Mouse (Mus musculus): Measurements from ENCODE around the gene Syt12. TPM values are rescaled to one million over a fixed set of nuclear protein-coding genes. Genes with fewer than 3 reads are reported as not detected.

Gene Syt12
- polyA plus RNA-seq, 1 experiment from 2014 or later: 0.41 TPM

DNA sequence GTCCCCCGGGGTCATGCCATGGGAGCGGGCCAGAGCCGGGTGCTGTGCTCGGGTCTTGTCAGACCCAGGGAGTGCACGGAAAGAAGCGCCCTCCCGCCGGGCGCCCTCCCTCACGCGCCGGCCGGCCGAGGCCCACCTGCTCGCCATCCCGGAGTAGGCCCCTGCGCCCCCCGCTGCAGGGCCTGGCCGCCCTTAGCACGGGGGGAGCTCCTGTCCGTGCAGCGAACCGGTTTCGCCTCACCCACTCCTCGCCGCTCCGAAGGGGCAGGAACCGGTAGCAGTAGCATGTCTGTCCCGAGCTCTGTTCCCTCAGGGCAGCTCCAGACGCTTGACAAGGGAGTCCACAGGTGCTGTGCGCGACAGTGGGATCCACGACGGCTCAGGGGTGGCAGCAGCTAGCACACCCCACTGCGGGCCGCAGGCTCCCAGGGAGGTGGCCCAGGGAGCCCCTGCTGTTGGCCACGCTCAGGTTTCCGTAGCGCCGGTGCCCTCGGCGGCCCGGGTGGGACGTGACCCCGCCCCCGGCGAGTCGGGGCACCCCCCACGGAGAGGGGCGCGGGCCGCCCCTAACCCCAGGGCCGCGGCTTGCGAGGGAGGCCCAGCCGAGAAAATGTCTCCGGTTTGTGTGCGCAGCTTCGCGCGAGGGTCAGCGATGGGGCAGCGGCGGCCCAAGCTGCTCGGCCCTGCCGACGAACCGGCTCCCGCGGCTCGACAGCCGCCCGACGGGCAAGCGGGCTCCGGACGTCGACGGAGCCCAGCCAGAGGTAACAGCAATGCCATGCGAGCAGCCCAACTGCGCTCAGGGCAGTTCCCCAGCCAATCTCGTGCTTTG lies 79.2 kb downstream of the Syt12 start, which contains the start of gene Kdm2a:
TSS of gene Kdm2a (minus strand) at position 488 of the 832 bp plus-strand sequence.
- H3K36me3 ChIP-seq (ENCODE audit: control insufficient read depth, insufficient read depth, low read length): peaks cover 3% of the 10 kb centered on the region; the same call in 1 of the 2 replicates
- 0 out of 2 replicates have a peak, but pooled peaks cover 7% of the 10 kb centered on the region for H3K4me1 ChIP-seq (ENCODE audit: control insufficient read depth, insufficient read depth, low read length)
- H3K4me2 ChIP-seq (replicated peaks; ENCODE audit: low read depth, low read length): peak within 1 kb of the TSS; percentile 89
- H3K27me3 ChIP-seq (ENCODE audit: control insufficient read depth, insufficient read depth, low read length): no peaks in the 10 kb centered on the region
- peak within 1 kb of the TSS; percentile 88 for H3K4me3 ChIP-seq (ENCODE audit: low read depth, low read length)
- H3K27ac ChIP-seq (ENCODE audit: low read length): peak within 1 kb of the TSS; percentile 83
- 2% methylated on average over 82 of the region's 82 CpGs for WGBS
- H3K9me3 ChIP-seq (ENCODE audit: control insufficient read depth, low read depth, low read length): no peaks in the 10 kb centered on the region
- peak; percentile 17; the same call in 1 of the 2 replicates for ATAC-seq (ENCODE audit: insufficient number of reproducible peaks, insufficient read depth, low FRiP score, low read depth)
- H3K9ac ChIP-seq (replicated peaks; ENCODE audit: low read depth, low read length): peak within 1 kb of the TSS; percentile 68

- H3K4me2 ChIP-seq (replicated peaks; ENCODE audit: low read depth, low read length): peak overlapping the region; percentile 89
- under 1% methylated on average over 80 of the region's 90 CpGs for WGBS
These were observed 80.0 kb downstream of the Syt12 start for GRCm38 (mm10) chr19:4396998-4397797.

GRCm38 (mm10) chr19:4396081-4396997 lies 80.9 kb downstream of the Syt12 start:
- Histone ChIP-seq H3K9ac (replicated peaks; ENCODE audit: low read depth, low read length) (peak overlapping the region; percentile 75), H3K27ac (ENCODE audit: low read length) (peak overlapping the region; percentile 94), H3K4me3 (ENCODE audit: low read depth, low read length) (peak overlapping the region; percentile 88), H3K9me3 (ENCODE audit: control insufficient read depth, low read depth, low read length) (no peaks in the 10 kb centered on the region), H3K36me3 (ENCODE audit: control insufficient read depth, insufficient read depth, low read length) (peaks cover 8% of the 10 kb centered on the region; the same call in 1 of the 2 replicates), H3K4me2 (replicated peaks; ENCODE audit: low read depth, low read length) (peak overlapping the region; percentile 80), H3K4me1 (ENCODE audit: control insufficient read depth, insufficient read depth, low read length) (0 out of 2 replicates have a peak, but pooled peaks cover 11% of the 10 kb centered on the region), H3K27me3 (ENCODE audit: control insufficient read depth, insufficient read depth, low read length) (no peaks in the 10 kb centered on the region)
- under 1% methylated on average over 73 of the region's 80 CpGs for WGBS
- peak; percentile 5; the same call in 1 of the 2 replicates for ATAC-seq (ENCODE audit: insufficient number of reproducible peaks, insufficient read depth, low FRiP score, low read depth)

More at GRCm38 (mm10) chr19:4396998-4397797, 80.0 kb downstream of the Syt12 start:
- H3K27me3 ChIP-seq (ENCODE audit: control insufficient read depth, insufficient read depth, low read length): no peaks in the 10 kb centered on the region
- peak overlapping the region; percentile 88 for H3K4me3 ChIP-seq (ENCODE audit: low read depth, low read length)
- peak overlapping the region; percentile 75 for H3K9ac ChIP-seq (replicated peaks; ENCODE audit: low read depth, low read length)
- H3K36me3 ChIP-seq (ENCODE audit: control insufficient read depth, insufficient read depth, low read length): peaks cover 3% of the 10 kb centered on the region; the same call in 1 of the 2 replicates
- ATAC-seq (ENCODE audit: insufficient number of reproducible peaks, insufficient read depth, low FRiP score, low read depth): peak; percentile 95
- H3K4me1 ChIP-seq (ENCODE audit: control insufficient read depth, insufficient read depth, low read length): 0 out of 2 replicates have a peak, but pooled peaks cover 11% of the 10 kb centered on the region
- H3K9me3 ChIP-seq (ENCODE audit: control insufficient read depth, low read depth, low read length): no peaks in the 10 kb centered on the region
- peak overlapping the region; percentile 94 for H3K27ac ChIP-seq (ENCODE audit: low read length)

Other genes with a start within 250 kb of the Syt12 start
- 25.5 and 26.3 TPM in 2 replicates for gene Pold4, start 245.5 kb downstream of the Syt12 start, polyA plus RNA-seq (2014; fragmentation: Nextera tagmentation; extraction: Ambion mirVana)
- gene Ssh3, start 208.3 kb downstream of the Syt12 start, polyA plus RNA-seq (2014; fragmentation: Nextera tagmentation; extraction: Ambion mirVana): 26.5 and 27.9 TPM in 2 replicates
- 10.4 and 13.0 TPM in 2 replicates for gene Ankrd13d, start 194.3 kb downstream of the Syt12 start, polyA plus RNA-seq (2014; fragmentation: Nextera tagmentation; extraction: Ambion mirVana)
- gene Grk2, start 171.2 kb downstream of the Syt12 start, polyA plus RNA-seq (2014; fragmentation: Nextera tagmentation; extraction: Ambion mirVana): 18.1 and 18.7 TPM in 2 replicates
- gene Kdm2a, start 79.2 kb downstream of the Syt12 start, polyA plus RNA-seq (2014; fragmentation: Nextera tagmentation; extraction: Ambion mirVana): 56.4 and 58.2 TPM in 2 replicates
- 29.1 and 43.7 TPM in 2 replicates for gene Rhod, start 38.0 kb downstream of the Syt12 start, polyA plus RNA-seq (2014; fragmentation: Nextera tagmentation; extraction: Ambion mirVana)
- gene 2010003K11Rik, start 21.1 kb upstream of the Syt12 start, polyA plus RNA-seq (2014; fragmentation: Nextera tagmentation; extraction: Ambion mirVana): not detected in 2 replicates
- gene Pcx, start 33.0 kb upstream of the Syt12 start, polyA plus RNA-seq (2014; fragmentation: Nextera tagmentation; extraction: Ambion mirVana): 11.4 and 12.7 TPM in 2 replicates
- 8.3 and 11.3 TPM in 2 replicates for gene Lrfn4, start 138.2 kb upstream of the Syt12 start, polyA plus RNA-seq (2014; fragmentation: Nextera tagmentation; extraction: Ambion mirVana)
- gene Rce1, start 148.2 kb upstream of the Syt12 start, polyA plus RNA-seq (2014; fragmentation: Nextera tagmentation; extraction: Ambion mirVana): 62.2 and 69.6 TPM in 2 replicates
- 3.0 and 6.4 TPM in 2 replicates for gene Gm960, start 221.2 kb upstream of the Syt12 start, polyA plus RNA-seq (2014; fragmentation: Nextera tagmentation; extraction: Ambion mirVana)
- 3.7 and 3.9 TPM in 2 replicates for gene Sptbn2, start 233.7 kb upstream of the Syt12 start, polyA plus RNA-seq (2014; fragmentation: Nextera tagmentation; extraction: Ambion mirVana)

Measured in stomach, embryonic 14.5 days (tissue).